In genomic region chr12:99883000-99883712, GRCm38 (mm10) we compare ENCODE assay signal across 8 mouse cellular contexts. TPM values are rescaled to one million over a fixed set of nuclear protein-coding genes. Genes with fewer than 3 reads are reported as not detected.
DNase-seq lines count a peak whose midpoint lies in the region; ATAC-seq and TF ChIP-seq lines count a peak whose summit lies in the region.

No protein-coding gene starts in this region.

- peak overlapping the region; percentile 50; the same call in 1 of the 2 replicates for H3K27ac ChIP-seq in bone marrow, adult 2 months (ENCODE audit: control insufficient read depth, insufficient read depth, low read depth, low read length, poor library complexity)
- peak overlapping the region; percentile 75 for H3K27ac ChIP-seq in embryonic facial prominence, embryonic 15.5 days (replicated peaks)
- H3K27ac ChIP-seq in kidney, embryonic 14.5 days (ENCODE audit: low read depth, low read length): no peak overlapping the region
- H3K27ac ChIP-seq in limb, embryonic 15.5 days: peak overlapping the region; percentile 87; the same call in 1 of the 2 replicates

- peak overlapping the region; percentile 93 for H3K4me2 ChIP-seq in embryonic facial prominence, embryonic 15.5 days (replicated peaks)
- H3K4me2 ChIP-seq in kidney, embryonic 14.5 days (replicated peaks; ENCODE audit: low read depth, low read length): peak overlapping the region; percentile 90
- peak overlapping the region; percentile 95 for H3K4me2 ChIP-seq in limb, embryonic 15.5 days

- no peaks in the 10 kb centered on the region for H3K36me3 ChIP-seq in embryonic facial prominence, embryonic 15.5 days
- H3K36me3 ChIP-seq in kidney, embryonic 14.5 days (ENCODE audit: control insufficient read depth, insufficient read depth, low read length): no peaks in the 10 kb centered on the region
- no peaks in the 10 kb centered on the region for H3K36me3 ChIP-seq in limb, embryonic 15.5 days

- TF ChIP-seq CTCF in bone marrow, adult 2 months (IDR thresholded peaks at IDR 0.05; ENCODE audit: control insufficient read depth, insufficient read depth, low read length): no peak

- peak; percentile 90 for TF ChIP-seq POLR2A in bone marrow, adult 2 months (IDR thresholded peaks at IDR 0.05; ENCODE audit: borderline replicate concordance, control insufficient read depth, low read depth, low read length)

- H3K9me3 ChIP-seq in embryonic facial prominence, embryonic 15.5 days (replicated peaks): no peaks in the 10 kb centered on the region
- H3K9me3 ChIP-seq in kidney, embryonic 14.5 days (ENCODE audit: control insufficient read depth, low read length): no peaks in the 10 kb centered on the region
- H3K9me3 ChIP-seq in limb, embryonic 15.5 days: no peaks in the 10 kb centered on the region

- peak; percentile 92 for ATAC-seq in embryonic facial prominence, embryonic 15.5 days (ENCODE audit: insufficient number of reproducible peaks, low FRiP score, low TSS enrichment, low read depth)
- peak; percentile 96 for ATAC-seq in kidney, embryonic 14.5 days (ENCODE audit: low FRiP score, low TSS enrichment)
- ATAC-seq in limb, embryonic 15.5 days (ENCODE audit: insufficient number of reproducible peaks, low FRiP score, low TSS enrichment, low read depth): peak; percentile 86

- WGBS in bone marrow, adult 2 months: under 1% methylated on average over 38 of the region's 38 CpGs
- WGBS in embryonic facial prominence, embryonic 15.5 days: under 1% methylated on average over 38 of the region's 38 CpGs
- WGBS in kidney, embryonic 14.5 days: 0% methylated on average over 38 of the region's 38 CpGs
- WGBS in limb, embryonic 15.5 days: under 1% methylated on average over 38 of the region's 38 CpGs

- H3K27me3 ChIP-seq in embryonic facial prominence, embryonic 15.5 days: no peaks in the 10 kb centered on the region
- H3K27me3 ChIP-seq in kidney, embryonic 14.5 days (ENCODE audit: control insufficient read depth, insufficient read depth, low read length): no peaks in the 10 kb centered on the region
- H3K27me3 ChIP-seq in limb, embryonic 15.5 days: no peaks in the 10 kb centered on the region

- H3K9ac ChIP-seq in embryonic facial prominence, embryonic 15.5 days: peak overlapping the region; percentile 15
- H3K9ac ChIP-seq in kidney, embryonic 14.5 days (ENCODE audit: low read depth, low read length): peak overlapping the region; percentile 74
- peak overlapping the region; percentile 23; the same call in 1 of the 2 replicates for H3K9ac ChIP-seq in limb, embryonic 15.5 days

- peak; percentile 97 for DNase-seq in 416B (ENCODE audit: low read depth)
- DNase-seq in heart, adult 9 months (ENCODE audit: low spot score in 2 of 2): peak; percentile 87 to 90
- DNase-seq in monocyte, adult 2 months (ENCODE audit: low read depth in 1 of 2, low spot score in 2 of 2): peak; percentile 70 to 71
- DNase-seq in spleen, postnatal 36 days (ENCODE audit: low spot score in 2 of 2): peak; percentile 87 to 93

- peaks cover 2% of the 10 kb centered on the region; the same call in 1 of the 2 replicates for H3K4me1 ChIP-seq in bone marrow, adult 2 months (ENCODE audit: control insufficient read depth, insufficient read depth, low read length)
- peaks cover 16% of the 10 kb centered on the region for H3K4me1 ChIP-seq in embryonic facial prominence, embryonic 15.5 days
- peaks cover 10% of the 10 kb centered on the region for H3K4me1 ChIP-seq in kidney, embryonic 14.5 days (ENCODE audit: control insufficient read depth, insufficient read depth, low read length)
- peaks cover 15% of the 10 kb centered on the region for H3K4me1 ChIP-seq in limb, embryonic 15.5 days

- H3K4me3 ChIP-seq in bone marrow, adult 2 months (replicated peaks; ENCODE audit: control insufficient read depth, low read depth, low read length): peak overlapping the region; percentile 82
- peak overlapping the region; percentile 88 for H3K4me3 ChIP-seq in embryonic facial prominence, embryonic 15.5 days (replicated peaks)
- peak overlapping the region; percentile 72 for H3K4me3 ChIP-seq in kidney, embryonic 14.5 days (ENCODE audit: low read length)
- H3K4me3 ChIP-seq in limb, embryonic 15.5 days: peak overlapping the region; percentile 84

RNA-seq across cellular contexts. Expression of gene Efcab11, which starts 1.1 kb away (rescaled TPM):
- polyA plus RNA-seq in bone marrow, adult 2 months (2011; ENCODE audit: insufficient read depth, insufficient read length, low replicate concordance, missing spikeins): 4.7 and 7.1 TPM in 2 replicates
- 10.3 and 10.9 TPM in 2 replicates for polyA plus RNA-seq in embryonic facial prominence, embryonic 15.5 days (2015; fragmentation: Nextera tagmentation; extraction: Ambion mirVana)
- polyA plus RNA-seq in kidney, embryonic 14.5 days (2014; fragmentation: Nextera tagmentation; extraction: Ambion mirVana): 12.8 and 14.9 TPM in 2 replicates
- 8.6 and 9.2 TPM in 2 replicates for polyA plus RNA-seq in limb, embryonic 15.5 days (2015; fragmentation: Nextera tagmentation; extraction: Ambion mirVana)

RNA-seq across cellular contexts. Expression of gene Tdp1, which starts 1.2 kb away (rescaled TPM):
- polyA plus RNA-seq in bone marrow, adult 2 months (2011; ENCODE audit: insufficient read depth, insufficient read length, low replicate concordance, missing spikeins): 10.4 and 25.1 TPM in 2 replicates
- polyA plus RNA-seq in embryonic facial prominence, embryonic 15.5 days (2015; fragmentation: Nextera tagmentation; extraction: Ambion mirVana): 46.9 and 52.3 TPM in 2 replicates
- 48.8 and 70.4 TPM in 2 replicates for polyA plus RNA-seq in kidney, embryonic 14.5 days (2014; fragmentation: Nextera tagmentation; extraction: Ambion mirVana)
- 44.0 and 50.0 TPM in 2 replicates for polyA plus RNA-seq in limb, embryonic 15.5 days (2015; fragmentation: Nextera tagmentation; extraction: Ambion mirVana)

Comparison
In these comparisons a context has a peak if more than half of its experiments do, and no peak if none do; other contexts are left out.
1. H3K9ac ChIP-seq: peak in every context shown above with its lines; median percentile 74 in kidney, embryonic 14.5 days; 23 in limb, embryonic 15.5 days; 15 in embryonic facial prominence, embryonic 15.5 days.